Mouse (Mus musculus) adrenal gland, adult 18-20 months (tissue): ENCODE data around the gene Psmc1. TPM values are rescaled to one million over a fixed set of nuclear protein-coding genes. Genes with fewer than 3 reads are reported as not detected.

ENCODE experiments used
- DNase-seq, 2 experiments: peaks; one replicate each; pipeline ENCODE4 v3.0.0; 2021 to 2022; ENCODE audit warnings: low spot score in 2 of 2
- long read RNA-seq, 2 experiments: library from polyadenylated mRNA; stranded (forward); transcript quantifications; one replicate each; pipeline ENCODE4 v2.0.0; 2021
- total RNA-seq, 2 experiments: library from RNA; stranded (reverse); gene quantifications; 1 replicate in 1 of 2; 2 replicates in 1 of 2; pipeline ENCODE4 v1.2.3; 2021

Psmc1 gene
- 100 to 1,000 TPM; 185 to 265 TPM for total RNA-seq
- long read RNA-seq, experiment 1, transcript Psmc1-201 (11 exons, 1,591 nt): major isoform, 124 of 139 reads
- long read RNA-seq, experiment 1, partial matches to known transcripts: 11 of 139 reads
- long read RNA-seq, experiment 1, other reads (novel, unspliced or antisense): 4 of 139 reads
- long read RNA-seq, experiment 2, transcript Psmc1-201 (11 exons, 1,591 nt): major isoform, 202 of 255 reads
- long read RNA-seq, experiment 2, partial matches to known transcripts: 39 of 255 reads
- long read RNA-seq, experiment 2, other reads (novel, unspliced or antisense): 14 of 255 reads

DNA sequence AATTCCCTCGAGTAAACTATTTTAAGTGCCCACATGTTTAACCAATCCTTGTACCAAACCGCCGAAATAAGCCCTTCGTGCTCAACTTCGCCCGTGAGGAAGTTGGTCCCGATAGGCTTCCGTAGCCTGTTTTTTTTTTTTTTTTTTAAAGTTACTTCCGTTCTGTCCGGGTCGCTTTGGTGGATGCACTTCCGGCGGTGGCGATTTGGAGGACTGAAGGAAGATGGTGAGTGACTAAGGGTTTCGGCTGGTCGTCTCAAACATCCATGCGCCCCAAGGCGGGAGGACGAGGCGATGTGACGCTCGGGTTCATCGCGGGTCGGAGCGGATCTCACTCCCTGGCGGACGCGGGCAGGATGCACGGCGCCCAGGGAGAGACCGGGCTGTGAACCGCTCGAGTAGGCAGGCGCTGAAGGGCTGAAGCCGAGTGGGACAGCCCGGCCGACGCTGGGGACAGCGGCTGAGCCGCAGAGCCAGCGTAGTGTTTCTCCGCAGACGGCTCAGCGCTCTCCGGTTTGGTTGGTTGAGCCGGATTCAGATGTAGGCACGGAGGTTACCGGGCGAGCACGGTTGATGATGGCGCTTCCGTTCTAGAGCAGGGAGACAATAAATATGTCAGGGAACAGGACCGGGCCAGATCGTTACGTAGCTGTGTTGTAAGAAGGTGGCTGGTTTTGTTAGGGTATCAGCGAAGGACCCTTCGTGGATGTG, at the start of gene Psmc1:
Psmc1 (plus strand) TSS at position 169 of the 711 bp plus-strand sequence.
- DNase-seq: peak; percentile 67 to 70

DNA sequence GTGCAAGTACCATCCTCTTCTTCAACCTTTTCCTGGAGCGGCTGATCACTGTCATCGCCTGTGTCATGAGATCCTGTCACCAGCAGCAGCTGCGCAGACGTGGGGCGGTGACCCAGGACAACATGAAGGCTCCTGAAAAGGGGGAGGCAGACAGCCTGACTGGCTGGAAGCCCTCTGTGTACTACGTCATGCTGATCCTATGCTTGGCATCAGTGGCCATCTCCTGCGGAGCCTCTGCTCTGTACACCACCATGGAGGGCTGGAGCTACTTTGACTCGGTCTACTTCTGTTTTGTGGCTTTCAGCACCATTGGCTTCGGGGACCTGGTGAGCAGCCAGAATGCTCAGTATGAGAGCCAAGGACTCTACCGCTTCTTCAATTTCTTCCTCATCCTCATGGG, 48.9 kb upstream of the Psmc1 start:
- DNase-seq: no peak

DNA sequence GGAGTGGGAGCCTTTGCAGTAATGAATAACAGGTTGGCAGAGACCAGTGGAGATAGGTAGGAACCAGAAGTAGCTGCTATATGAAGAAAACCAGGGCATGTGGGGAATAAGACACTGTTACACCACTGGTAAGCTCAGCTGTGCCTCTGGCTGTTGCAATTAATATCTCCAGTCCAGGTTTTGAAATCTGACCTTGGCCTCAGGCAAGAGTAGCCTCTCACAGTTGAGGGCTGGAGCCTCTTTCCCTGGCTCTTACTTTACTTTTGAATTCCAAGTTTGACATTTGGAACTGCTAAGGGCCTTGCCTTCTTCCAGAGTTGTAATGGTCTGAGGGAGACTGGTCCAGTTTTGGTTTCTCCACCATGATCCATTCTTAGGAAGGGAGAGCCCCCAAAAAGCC, 48.1 kb upstream of the Psmc1 start:
- DNase-seq: peak in 1 of 2 experiments; percentile 2

DNA sequence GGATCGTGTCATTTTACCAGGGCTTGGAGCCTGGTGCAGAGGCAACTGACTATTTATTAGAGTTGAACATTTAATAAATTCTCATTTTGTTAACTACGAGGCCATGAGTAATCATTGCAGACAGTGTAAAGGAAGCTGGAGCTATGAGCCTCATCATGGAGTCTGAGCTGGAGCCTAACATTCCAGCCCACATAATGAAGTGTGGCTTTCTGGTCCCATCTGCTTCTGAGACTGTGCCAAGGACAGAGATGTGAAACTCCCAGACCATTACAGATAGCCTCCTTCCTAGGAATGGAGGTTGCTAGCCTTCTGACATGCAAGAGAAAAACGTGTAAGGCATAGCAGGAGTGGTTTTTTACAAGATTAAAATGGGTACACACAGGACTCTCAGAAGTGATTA, 47.4 kb upstream of the Psmc1 start:
- no peak for DNase-seq

DNA sequence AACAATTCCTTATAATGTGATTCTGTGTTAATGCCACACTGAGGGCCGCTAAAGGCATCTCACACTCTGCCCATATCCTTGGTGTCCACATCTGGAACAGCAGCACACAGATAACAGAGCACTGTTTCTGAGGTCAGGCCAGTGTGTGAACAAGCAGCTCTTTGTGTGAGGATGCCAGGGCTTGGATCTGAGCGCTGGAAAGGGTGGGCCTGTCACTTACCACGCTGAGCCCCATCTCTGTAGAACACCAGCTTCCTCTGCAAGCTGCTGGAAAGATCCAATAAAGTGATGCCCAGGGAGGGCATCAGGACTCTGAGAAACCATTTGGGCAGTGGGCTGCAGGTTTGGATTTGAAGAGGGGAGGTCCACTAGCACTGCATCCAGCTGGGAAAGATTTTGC, 44.8 kb upstream of the Psmc1 start:
- DNase-seq: no peak

DNA sequence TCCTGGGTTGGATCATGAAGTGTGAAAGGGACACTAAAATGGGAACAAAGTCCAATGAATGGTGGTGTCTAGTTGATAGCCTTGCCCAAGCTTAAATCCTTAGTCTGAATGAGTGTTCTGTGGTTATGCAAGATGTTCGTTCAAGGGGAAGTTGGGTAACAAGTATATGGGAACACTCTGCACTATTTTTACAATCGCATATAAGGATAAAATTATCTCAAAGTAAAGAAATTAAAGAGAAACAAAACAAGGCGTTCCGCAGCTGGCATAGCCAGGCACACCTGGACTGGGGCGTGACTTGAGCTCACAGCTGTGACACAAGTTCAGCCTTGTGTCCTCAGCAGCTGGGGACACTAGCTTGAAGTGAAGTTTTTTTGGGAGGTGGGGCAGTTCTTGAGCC, 42.5 kb upstream of the Psmc1 start:
- DNase-seq: no peak

DNA sequence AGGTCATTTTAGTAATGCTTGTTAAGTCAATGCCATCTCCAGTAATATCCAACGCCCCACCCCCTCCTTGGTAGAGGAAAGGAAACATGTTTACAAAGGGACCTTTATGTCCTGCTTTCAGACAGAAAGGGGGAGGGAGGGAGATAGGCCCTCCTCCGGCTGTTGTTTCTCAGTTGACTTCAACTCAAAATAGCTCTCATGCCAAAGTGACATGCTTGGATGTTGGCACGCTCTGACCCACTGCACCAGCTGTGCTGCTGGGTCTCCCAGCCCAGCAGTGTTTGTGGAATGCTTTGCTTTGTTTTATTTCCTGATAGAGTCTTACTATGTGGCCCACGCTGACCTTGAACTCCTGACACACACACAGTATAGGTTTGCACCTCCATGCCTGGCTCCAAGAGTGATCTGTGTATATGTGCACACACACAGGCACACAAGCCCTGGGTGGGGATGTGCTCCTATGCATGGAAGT, 36.7 kb upstream of the Psmc1 start:
- DNase-seq: no peak

DNA sequence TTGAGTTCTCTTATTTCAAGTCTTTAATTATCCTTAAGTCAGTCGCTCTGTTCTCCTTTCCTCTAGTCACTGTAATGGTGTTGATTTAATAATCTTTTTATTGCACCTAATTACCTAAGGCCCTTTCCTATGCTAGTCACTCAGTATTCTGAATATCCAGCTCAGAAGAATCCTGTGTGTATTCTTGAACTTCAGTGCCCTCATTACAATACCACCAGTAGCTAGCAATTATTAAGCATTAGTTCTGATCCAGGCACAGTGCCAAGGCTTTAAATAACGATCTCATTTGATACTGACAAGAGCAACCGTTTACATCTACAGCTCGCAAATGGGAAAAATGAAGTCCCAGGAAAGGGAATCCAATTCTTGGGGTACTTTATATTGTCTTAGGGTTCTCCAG, 34.2 kb upstream of the Psmc1 start:
- no peak for DNase-seq

DNA sequence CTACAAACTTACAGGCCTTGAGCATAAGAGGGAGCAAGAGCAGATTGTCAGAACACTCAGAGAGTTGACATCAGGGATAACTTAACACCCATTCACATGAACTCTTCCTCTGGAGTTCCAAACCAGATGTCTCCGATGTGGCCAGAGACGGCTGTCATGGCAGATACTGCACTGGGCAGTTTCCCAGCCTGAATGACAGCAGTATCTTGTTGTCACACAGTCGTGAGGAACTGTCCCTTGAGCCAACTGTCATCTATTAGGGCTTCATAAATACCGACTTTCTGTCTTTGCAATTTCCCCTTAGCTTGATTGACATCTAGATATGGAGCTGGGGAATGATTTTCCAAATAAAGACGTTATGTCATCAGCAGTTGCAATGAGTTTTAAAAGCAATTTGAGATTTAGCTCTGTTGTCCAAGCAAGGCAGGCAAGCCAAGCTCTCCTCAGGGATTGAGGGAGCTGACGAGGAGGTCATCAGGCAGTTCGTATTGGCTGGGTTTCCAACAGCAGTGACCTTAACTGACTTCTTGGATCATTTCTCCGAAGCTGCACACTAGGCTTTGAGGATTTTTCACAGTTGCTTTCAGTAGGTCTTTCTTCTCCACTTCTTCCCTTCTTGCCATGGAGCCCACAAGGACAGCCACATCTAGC, 30.2 kb upstream of the Psmc1 start:
- no peak for DNase-seq

DNA sequence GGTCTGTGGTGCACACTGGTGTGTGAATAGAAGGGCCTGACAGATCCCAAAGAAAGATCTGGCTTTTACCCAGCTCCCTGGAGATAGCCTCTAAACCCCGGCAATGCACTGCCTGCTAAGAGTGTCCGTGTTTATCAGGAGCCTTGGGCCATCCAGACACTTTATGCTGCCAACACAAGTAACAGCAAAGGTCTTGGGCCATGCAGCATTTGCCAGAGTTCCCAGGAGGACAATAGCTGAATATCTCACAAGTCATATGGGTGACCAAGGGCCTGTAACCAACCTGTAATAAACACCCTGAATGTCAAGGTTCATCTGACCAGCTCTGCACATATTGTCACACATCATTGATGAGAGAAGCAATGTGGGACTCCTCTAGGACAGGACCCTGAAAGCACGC, 21.9 kb upstream of the Psmc1 start:
- no peak for DNase-seq

DNA sequence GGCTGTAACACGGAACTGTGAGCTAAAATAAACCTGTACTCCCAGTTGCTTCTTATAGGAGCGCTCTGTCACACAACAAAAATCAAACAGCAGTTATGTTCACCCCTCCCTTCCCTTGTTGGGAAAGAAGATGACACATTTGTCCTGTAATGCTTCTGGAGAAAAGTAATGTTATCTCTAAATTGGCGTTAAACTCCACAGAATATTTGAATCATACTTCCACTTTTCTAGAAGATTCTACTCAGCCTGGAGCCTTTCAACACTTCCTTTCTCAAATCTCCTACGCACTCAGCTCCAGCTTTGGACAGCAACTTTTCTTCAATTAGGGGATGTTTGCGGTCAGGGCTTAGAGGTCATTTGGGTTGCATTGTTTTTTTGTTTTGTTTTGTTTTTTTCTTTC, 20.7 kb upstream of the Psmc1 start:
- no peak for DNase-seq

DNA sequence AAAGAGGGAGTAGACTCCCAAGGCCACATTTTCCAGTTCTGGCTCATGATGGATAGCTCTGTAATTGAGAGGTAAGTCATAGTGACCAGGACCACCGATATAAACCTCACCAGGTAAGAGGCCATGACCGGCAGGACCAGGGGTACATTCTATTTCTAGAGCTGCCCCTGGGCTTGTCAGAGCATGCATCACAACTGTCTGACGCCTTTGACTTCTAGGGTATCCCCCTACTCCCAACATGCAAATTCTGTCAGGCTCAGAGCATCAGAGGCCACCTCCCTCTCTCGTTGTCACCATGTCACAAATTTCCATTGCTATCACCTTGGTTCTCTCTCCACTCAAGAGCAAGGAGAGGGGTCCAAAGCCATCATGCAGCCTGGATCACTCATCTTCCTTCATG, 19.2 kb upstream of the Psmc1 start:
- DNase-seq: no peak

DNA sequence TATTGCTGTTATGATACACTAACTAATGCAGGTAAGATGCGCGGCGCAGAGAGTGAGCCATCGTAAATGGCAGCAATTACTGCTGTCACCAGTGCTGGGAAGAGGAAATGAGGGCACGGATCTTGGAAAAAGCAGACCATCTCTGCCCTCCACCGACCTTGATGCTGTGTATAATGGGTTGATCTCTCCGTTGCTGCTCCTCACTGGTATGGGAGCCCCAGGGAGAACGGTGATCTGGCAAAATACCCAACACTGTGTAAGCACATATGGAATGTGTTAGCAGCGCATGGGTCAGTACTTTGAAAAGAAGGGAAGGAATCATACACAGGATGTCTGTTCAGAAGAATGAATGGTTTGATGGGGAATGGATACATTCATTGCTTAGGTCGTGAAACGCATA, 16.9 kb upstream of the Psmc1 start:
- no peak for DNase-seq

DNA sequence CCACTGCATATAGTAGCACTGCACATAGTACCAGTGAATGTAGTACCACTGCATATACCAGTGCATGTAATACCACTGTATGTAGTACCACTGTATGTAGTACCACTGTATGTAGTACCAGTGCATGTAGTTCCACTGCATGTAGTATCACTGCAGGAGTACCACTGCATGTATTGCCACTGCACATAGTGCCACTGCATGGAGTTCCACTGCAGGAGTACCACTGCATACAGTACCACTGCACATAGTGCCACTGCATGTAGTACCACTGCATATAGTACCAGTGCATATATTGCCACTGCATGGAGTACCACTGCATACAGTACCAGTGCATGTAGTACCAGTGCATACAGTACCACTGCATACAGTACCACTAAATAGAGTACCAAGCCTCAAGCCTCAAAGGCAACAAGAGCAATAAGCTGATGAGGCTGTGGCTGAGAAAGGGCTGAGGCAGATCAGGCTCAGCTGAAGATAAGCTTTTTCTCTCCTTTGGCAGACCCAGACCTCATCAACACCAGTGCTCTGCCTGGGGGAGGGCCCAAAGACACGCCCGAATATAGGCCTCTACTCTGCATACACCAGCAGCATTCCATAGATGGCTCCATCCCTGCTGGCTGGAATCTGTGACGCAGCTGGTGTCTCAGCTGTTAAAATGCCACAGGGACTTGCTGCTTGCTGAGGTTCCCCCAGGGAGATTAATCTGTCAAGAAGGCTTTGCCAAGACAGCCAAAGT, 9.8 kb upstream of the Psmc1 start:
- DNase-seq: no peak

DNA sequence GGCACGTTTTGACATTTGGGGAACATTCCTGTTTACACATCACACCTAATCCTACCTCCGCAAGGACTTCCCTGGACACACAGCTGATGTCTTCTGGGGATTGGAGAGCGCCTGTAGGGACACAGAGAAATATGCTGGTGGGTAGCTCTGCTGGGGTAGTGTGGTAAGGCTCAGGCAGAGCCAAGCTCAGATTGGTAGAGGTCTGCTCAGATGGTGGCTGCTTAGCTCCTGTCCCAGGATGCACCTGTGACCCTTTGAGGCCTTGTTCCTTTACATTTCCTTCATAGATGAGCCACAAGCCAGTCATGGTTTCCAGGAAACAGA, 9.3 kb upstream of the Psmc1 start:
- no peak for DNase-seq

DNA sequence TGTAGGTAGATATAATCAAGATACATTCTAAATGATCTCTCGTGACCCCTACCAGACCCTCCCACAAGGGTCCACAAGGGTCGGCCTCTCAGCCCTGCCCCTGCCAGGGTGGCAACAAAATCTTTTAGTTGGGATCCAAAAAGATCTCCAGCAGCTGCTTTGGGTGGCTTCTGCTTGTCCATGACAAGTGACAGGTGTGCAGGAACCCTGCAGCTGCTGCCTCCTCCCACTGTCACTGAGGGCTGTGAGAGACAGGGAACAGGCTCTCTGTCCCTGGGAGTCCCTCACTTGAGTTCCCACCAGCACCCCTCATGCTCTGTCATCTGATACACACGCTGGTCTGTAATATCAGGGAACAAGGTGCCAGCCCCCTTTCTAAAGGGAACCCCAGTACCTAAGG, 8.3 kb upstream of the Psmc1 start:
- no peak for DNase-seq

DNA sequence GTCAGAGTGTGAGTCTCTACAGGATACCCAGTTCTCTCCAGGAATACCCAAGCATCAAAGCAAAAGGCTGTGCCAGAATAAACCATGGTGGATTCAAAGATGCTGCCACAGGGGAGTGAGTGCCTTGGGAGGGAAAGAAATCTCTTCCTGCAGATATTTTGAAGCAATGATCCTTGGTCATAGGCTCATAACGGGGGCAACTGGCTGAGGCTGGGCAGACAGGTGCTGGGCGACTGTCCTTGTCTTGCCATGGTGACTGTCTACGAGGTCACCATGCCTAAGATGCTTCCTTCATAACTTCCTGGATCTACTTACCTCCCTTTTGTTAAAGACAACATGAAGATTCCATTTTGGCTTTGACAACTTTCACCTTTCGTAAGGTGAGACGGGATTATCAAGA, 5.4 kb upstream of the Psmc1 start:
- no peak for DNase-seq

DNA sequence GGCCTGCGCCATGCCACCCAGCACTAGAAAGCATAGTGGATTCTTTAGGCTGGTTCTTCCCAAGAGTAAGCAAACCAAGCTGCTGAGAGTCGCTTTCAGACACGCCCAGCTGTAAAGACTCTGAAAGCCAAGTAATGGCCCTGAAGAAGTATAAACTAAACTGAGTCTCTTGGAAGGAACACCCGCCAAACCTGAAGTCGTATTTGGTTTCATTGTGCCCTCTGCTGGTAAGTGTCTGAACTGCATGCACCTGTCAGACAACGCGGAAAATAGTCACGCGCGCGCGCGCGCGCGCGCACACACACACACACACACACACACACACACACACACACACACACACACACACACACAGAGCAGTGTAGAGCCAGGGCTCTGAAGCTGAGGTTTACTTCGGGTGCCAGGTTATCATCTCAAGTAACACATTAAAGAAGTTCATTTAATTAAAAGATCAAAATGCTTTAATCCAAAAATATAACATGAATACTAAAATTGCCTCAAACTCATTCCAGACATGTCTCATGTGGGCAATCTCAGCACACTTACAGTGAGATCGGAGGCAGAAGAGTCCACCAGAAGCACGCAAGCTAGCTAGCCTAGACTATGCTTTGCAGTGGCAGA, 3.6 kb upstream of the Psmc1 start:
- DNase-seq: peak; percentile 67 to 73

DNA sequence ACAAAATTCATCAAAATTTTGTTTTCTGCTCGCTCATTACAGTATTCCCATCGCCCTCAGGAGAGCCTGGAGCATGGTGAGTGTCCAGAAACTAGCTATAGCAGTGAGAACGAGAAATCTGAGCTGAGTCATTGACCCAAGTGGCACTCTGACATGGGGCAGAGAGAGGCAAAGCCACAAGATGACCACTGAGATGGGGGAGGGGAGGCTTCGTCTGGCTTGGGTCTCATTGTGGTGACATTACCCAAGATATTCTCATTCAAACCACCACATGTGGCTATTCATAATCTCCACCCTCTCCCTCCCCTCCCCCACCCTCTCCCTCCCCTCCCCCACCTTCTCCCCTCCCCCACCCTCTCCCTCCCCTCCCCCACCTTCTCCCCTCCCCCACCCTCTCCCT, 2.5 kb upstream of the Psmc1 start:
- DNase-seq: no peak

DNA sequence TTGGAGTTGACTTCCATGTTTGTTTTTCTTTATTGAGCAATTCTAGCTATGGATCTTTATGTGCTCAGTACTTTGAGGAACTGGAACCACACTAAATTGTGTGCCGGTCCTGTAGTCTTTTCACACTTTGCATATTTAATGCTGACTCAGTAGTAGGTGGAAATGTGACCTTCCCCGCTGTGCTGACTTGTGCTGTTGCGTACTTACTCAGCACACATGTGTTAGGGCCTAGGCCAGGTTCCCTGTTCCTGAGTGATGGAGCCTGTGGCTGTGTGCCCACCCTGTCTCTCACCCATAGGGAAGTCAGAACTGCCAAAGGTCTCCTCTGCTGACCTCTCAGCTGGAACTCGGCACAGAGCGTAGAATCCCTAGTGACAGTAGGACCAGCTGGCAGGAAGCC, 6.0 kb downstream of the Psmc1 start:
- no peak for DNase-seq

DNA sequence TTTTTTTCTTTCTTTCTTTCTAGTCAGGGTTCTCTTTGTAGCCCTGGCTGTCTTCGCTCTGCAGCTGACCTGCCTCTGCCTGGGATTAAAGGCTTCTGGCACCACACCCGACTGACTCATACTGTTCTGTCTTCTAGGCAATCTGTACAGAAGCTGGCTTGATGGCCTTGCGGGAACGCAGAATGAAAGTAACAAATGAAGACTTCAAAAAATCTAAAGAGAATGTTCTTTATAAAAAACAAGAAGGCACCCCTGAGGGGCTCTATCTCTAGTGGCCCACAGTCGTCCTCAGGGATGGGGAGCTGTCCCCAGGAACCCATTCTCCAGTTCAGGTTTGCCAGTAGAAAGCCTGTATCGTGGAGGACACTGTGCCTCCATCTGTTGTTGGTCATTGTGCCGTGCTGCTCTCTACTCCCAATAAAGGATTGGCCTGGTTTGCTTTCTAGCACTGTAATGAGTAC, 13.0 kb downstream of the Psmc1 start:
- peak; percentile 36 to 38 for DNase-seq
